Mouse (Mus musculus) kidney, embryonic 16.5 days (tissue): ENCODE measurements around the gene Ccm2. TPM values are rescaled to one million over a fixed set of nuclear protein-coding genes. Genes with fewer than 3 reads are reported as not detected.

Experiments used
- ATAC-seq: fragments of 200-750 bp; cut with Nextera tagmentation; 2 replicates; pipeline ENCODE4 v1.8.0; 2017; ENCODE audit warnings: moderate TSS enrichment; ENCODE audit not compliant: low FRiP score, low TSS enrichment
- H3K27ac ChIP-seq: fragments of 300-500 bp; sonication (generic); 2 replicates; pipeline ENCODE4 v1.5.1; 2014; ENCODE audit warnings: low read length
- H3K27me3 ChIP-seq: fragments of 300-500 bp; sonication (generic); 2 replicates; pipeline ENCODE4 v1.6.1; 2014; ENCODE audit warnings: low read length, control low read depth, mixed read lengths; ENCODE audit not compliant: insufficient read depth
- H3K36me3 ChIP-seq: fragments of 300-500 bp; sonication (generic); 2 replicates; pipeline ENCODE4 v1.6.1; 2014; ENCODE audit warnings: low read length, control low read depth, mixed read lengths; ENCODE audit not compliant: insufficient read depth
- H3K4me1 ChIP-seq: fragments of 300-500 bp; sonication (generic); 2 replicates; pipeline ENCODE4 v1.6.1; 2014; ENCODE audit warnings: low read length, control low read depth, mixed read lengths; ENCODE audit not compliant: insufficient read depth
- H3K4me2 ChIP-seq: fragments of 300-500 bp; sonication (generic); replicated peaks from 2 replicates; pipeline ENCODE4 v1.6.1; 2014; ENCODE audit warnings: low read depth, low read length
- H3K4me3 ChIP-seq: fragments of 300-500 bp; sonication (generic); 2 replicates; pipeline ENCODE4 v1.5.1; 2014; ENCODE audit warnings: mild to moderate bottlenecking, low read length
- H3K9ac ChIP-seq: fragments of 300-500 bp; sonication (generic); replicated peaks from 2 replicates; pipeline ENCODE4 v1.6.1; 2014; ENCODE audit warnings: low read length
- H3K9me3 ChIP-seq: fragments of 300-500 bp; sonication (generic); 2 replicates; pipeline ENCODE4 v1.6.1; 2016; ENCODE audit warnings: low read length, control low read depth
- WGBS: fragments of 180-500 bp; shearing (Covaris S2); extraction: QIAGEN DNeasy Blood & Tissue Kit; methylation state at CpG from one replicate; pipeline ENCODE4 v1.1.7; 2014; 5-methylcytosine and 5-hydroxymethylcytosine counted together
- polyA plus RNA-seq: library from polyadenylated mRNA; unstranded; fragments of >200 nt; fragmentation: Nextera tagmentation; extraction: Ambion mirVana; gene quantifications from 2 replicates; pipeline ENCODE4 v1.2.1, GENCODE M21; 2015

Ccm2 gene
- polyA plus RNA-seq, 1 experiment from 2014 or later: 93.3 TPM

DNA sequence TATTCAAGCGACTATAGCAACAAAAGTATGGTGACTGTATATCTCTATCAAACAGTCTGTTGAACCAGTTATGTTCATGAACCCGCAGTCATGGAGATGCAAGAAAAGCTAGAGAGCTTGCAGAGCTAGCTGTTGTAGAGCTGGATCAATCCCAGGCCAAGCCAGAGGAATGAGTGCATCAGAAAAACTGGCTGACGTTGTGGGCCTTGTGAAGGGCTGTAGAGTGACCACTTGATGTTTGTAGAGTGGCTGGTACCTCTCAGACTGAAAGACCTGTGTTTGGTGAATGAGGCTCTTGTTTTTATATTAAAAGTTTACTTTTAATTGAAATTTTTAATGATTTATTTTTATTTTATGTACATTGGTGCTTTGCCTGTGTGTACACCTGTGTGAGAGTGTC, 3.5 kb downstream of the Ccm2 start:
- Histone ChIP-seq H3K4me3 (no peak overlapping the region), H3K27me3 (no peaks in the 10 kb centered on the region), H3K4me2 (no peak overlapping the region), H3K9ac (no peak overlapping the region), H3K36me3 (peaks cover 4% of the 10 kb centered on the region; the same call in 1 of the 2 replicates), H3K9me3 (no peaks in the 10 kb centered on the region), H3K4me1 (peaks cover 17% of the 10 kb centered on the region), H3K27ac (no peak overlapping the region)
- 94% methylated on average over 3 of the region's 3 CpGs for WGBS
- ATAC-seq: no peak

DNA sequence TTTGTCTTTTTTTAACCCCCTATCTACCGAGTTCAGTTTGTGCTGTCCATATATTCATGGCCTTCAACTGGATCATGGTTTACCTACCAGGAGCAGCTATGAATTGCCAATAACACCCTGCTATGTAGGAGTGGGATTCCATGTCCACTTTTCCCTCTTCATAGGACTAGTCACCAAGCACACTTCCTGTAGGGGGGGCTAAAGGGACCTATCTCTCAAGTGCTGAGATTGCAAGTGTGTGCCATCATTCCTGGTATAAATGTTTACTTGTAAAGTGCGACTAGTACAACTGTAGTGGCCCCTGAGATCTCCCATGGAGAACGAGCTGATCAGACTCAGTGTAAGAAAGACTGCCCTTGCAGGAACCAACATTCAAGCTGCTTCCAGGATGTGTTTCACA, 11.5 kb downstream of the Ccm2 start:
- no peaks in the 10 kb centered on the region for H3K9me3 ChIP-seq
- 85% methylated on average over 3 of the region's 3 CpGs for WGBS
- peaks cover 10% of the 10 kb centered on the region; the same call in 1 of the 2 replicates for H3K36me3 ChIP-seq

DNA sequence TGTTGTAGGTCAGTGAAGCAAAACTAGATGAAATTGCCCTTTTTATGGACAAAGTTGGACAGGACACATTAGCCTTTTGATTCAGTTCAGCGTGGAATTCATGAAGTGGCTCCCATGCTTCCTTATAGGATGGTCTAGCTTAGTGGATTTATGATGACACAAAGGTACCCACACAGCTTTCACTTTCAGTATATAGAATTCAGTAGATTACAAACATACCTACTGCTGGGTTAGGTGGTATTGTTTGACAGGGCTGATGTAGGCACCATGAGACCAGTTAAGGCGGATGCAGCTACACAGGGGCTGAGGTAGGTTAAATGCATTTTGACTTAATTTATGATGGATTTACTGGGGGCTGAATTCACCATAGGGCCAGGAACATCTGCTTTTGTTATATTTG, 13.3 kb downstream of the Ccm2 start:
- Histone ChIP-seq H3K27me3 (no peaks in the 10 kb centered on the region), H3K4me2 (no peak overlapping the region), H3K4me1 (peaks cover 4% of the 10 kb centered on the region; the same call in 1 of the 2 replicates), H3K9ac (no peak overlapping the region), H3K4me3 (no peak overlapping the region), H3K27ac (no peak overlapping the region), H3K9me3 (no peaks in the 10 kb centered on the region), H3K36me3 (peaks cover 16% of the 10 kb centered on the region; the same call in 1 of the 2 replicates)
- 92% methylated on average over 2 of the region's 2 CpGs for WGBS
- no peak for ATAC-seq

More for the DNA sequence above, 11.5 kb downstream of the Ccm2 start:
- Histone ChIP-seq H3K4me3 (no peak overlapping the region), H3K4me1 (peaks cover 4% of the 10 kb centered on the region; the same call in 1 of the 2 replicates), H3K27ac (no peak overlapping the region), H3K27me3 (no peaks in the 10 kb centered on the region), H3K4me2 (no peak overlapping the region), H3K9ac (no peak overlapping the region)
- no peak for ATAC-seq

DNA sequence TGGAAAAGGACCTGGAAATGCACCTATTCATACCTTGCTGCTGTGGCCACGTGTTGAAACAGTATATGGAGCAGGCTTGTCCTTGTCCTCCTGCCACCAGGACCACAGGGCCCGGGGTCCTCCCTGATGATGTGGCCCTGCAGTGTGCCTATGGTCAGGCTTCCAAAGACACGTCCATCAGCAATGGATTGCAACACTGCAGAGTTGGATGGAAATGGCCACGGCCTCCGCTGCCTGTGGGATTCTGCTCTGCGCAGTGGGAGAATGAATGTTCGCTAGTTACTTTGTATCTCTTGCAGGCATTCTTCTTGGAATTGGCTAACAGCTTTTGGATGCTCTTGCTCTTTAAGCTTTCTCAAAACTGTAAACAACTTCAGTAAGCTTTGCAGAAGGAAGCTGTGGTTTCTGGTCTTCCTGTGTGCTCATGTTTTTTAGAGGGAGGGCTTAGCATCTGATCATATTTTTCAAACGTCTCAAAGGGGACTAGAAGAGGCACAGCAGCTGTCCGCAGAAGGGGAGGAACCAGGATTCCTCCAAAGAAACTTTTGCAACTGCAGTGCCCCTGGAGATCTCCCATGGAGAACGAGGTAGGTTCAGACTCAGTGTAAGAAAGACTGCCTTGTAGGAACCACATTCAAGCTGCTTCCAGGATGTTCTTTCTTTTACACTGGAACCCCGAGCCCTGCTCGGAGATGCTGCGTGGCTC, 14.1 kb downstream of the Ccm2 start:
- no peaks in the 10 kb centered on the region for H3K9me3 ChIP-seq
- peaks cover 4% of the 10 kb centered on the region; the same call in 1 of the 2 replicates for H3K4me1 ChIP-seq
- no peaks in the 10 kb centered on the region for H3K27me3 ChIP-seq
- ATAC-seq: no peak; the same call in 1 of the 2 replicates
- H3K4me2 ChIP-seq: no peak overlapping the region
- H3K4me3 ChIP-seq: no peak overlapping the region
- peaks cover 16% of the 10 kb centered on the region; the same call in 1 of the 2 replicates for H3K36me3 ChIP-seq
- peak overlapping the region; percentile 61 for H3K27ac ChIP-seq
- no peak overlapping the region for H3K9ac ChIP-seq
- 76% methylated on average over 13 of the region's 13 CpGs for WGBS

GRCm38 (mm10) chr11:6561474-6561873, 14.8 kb downstream of the Ccm2 start:
- Histone ChIP-seq H3K4me1 (peaks cover 4% of the 10 kb centered on the region; the same call in 1 of the 2 replicates), H3K9me3 (no peaks in the 10 kb centered on the region), H3K27ac (peak overlapping the region; percentile 61; the same call in 1 of the 2 replicates), H3K4me3 (no peak overlapping the region), H3K36me3 (peaks cover 16% of the 10 kb centered on the region; the same call in 1 of the 2 replicates), H3K9ac (no peak overlapping the region), H3K4me2 (no peak overlapping the region), H3K27me3 (no peaks in the 10 kb centered on the region)
- 78% methylated on average over 4 of the region's 4 CpGs for WGBS
- ATAC-seq: 0 out of 2 replicates have a peak, but pooled peaks have one; percentile 39

DNA sequence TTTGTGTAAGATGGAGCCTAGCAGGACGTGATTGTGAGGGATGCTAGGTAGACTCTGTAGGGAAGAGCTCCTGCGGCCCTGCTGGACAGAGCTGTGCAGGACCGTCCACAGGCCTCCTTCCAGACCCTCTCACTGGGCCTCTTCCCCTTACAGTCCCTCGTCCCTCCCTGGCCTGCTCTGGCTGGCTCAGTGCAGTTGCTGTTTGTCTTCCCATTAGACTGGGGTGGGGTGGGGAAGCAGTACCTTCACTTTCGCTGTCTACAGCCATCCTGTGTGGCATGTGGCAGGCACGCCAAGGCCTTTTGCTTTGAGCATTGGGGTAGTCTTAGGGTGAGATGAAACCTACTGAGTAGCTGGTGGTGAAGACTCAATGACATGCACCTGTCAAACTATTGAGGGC, 15.7 kb downstream of the Ccm2 start:
- H3K4me1 ChIP-seq: peaks cover 4% of the 10 kb centered on the region; the same call in 1 of the 2 replicates
- no peak overlapping the region for H3K4me3 ChIP-seq
- no peaks in the 10 kb centered on the region for H3K27me3 ChIP-seq
- peaks cover 9% of the 10 kb centered on the region; the same call in 1 of the 2 replicates for H3K36me3 ChIP-seq
- H3K9ac ChIP-seq: no peak overlapping the region
- no peak overlapping the region for H3K27ac ChIP-seq
- 87% methylated on average over 6 of the region's 6 CpGs for WGBS
- H3K4me2 ChIP-seq: no peak overlapping the region
- peak; percentile 69 for ATAC-seq
- no peaks in the 10 kb centered on the region for H3K9me3 ChIP-seq

- no peak overlapping the region for H3K9ac ChIP-seq
- H3K36me3 ChIP-seq: 0 out of 2 replicates have a peak, but pooled peaks cover 6% of the 10 kb centered on the region
- no peak overlapping the region for H3K27ac ChIP-seq
- no peaks in the 10 kb centered on the region for H3K27me3 ChIP-seq
- H3K4me1 ChIP-seq: peaks cover 4% of the 10 kb centered on the region; the same call in 1 of the 2 replicates
- H3K4me3 ChIP-seq: no peak overlapping the region
- H3K9me3 ChIP-seq: no peaks in the 10 kb centered on the region
- no peak overlapping the region for H3K4me2 ChIP-seq
- ATAC-seq: no peak
- 85% methylated on average over 4 of the region's 4 CpGs for WGBS
Observed at GRCm38 (mm10) chr11:6563201-6563600, 16.5 kb downstream of the Ccm2 start.

DNA sequence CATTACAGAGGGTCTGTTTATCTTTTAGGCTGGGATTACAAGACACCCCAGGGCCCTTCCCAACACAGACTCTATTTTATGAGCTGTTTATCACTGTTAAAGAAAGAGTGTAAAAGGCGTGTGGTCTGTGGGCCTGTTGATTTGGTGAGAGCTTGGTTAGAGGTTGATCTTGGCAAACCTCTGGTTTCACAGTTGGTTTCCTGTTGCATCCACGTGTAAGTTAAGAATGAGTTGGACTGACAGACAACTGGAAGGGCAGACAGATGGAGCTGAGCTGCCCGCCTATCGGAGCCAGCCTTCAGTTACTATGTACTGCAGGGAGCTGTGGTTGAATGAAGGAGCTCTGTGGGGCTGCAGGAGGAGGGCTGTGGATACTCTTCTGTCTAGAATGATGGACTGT, 19.8 kb downstream of the Ccm2 start:
- 70% methylated on average over 4 of the region's 4 CpGs for WGBS
- no peak for ATAC-seq

DNA sequence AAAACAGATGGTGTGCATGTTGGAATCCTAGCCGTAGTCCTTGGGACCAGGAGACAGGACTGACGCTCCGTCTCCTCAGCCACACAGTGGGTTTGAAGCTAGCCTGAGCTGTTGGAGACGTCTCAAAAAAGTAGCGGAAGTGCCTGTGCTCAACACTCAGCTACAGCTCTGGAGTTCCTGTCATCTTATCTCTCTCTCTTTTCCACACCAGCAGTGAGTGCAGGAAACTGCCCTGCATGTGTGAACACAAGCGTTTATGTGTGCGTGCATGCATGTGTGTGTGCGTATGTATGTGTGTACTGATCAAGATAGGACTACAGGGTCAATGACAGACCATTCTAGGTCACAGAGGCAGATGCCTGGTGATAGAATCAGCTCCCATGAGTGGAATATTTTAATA, 21.3 kb downstream of the Ccm2 start:
- H3K4me3 ChIP-seq: no peak overlapping the region
- no peak overlapping the region for H3K27ac ChIP-seq
- H3K9ac ChIP-seq: no peak overlapping the region
- 78% methylated on average over 8 of the region's 8 CpGs for WGBS
- no peak for ATAC-seq
- no peaks in the 10 kb centered on the region for H3K9me3 ChIP-seq
- no peak overlapping the region for H3K4me2 ChIP-seq
- H3K27me3 ChIP-seq: no peaks in the 10 kb centered on the region
- H3K36me3 ChIP-seq: peaks cover 16% of the 10 kb centered on the region; the same call in 1 of the 2 replicates
- H3K4me1 ChIP-seq: no peaks in the 10 kb centered on the region

More for the DNA sequence above, 19.8 kb downstream of the Ccm2 start:
- Histone ChIP-seq H3K9ac (no peak overlapping the region), H3K4me3 (no peak overlapping the region), H3K4me2 (no peak overlapping the region), H3K36me3 (peaks cover 14% of the 10 kb centered on the region; the same call in 1 of the 2 replicates), H3K27ac (no peak overlapping the region), H3K27me3 (no peaks in the 10 kb centered on the region), H3K9me3 (no peaks in the 10 kb centered on the region), H3K4me1 (no peaks in the 10 kb centered on the region)
